Mouse (Mus musculus) forebrain, embryonic 15.5 days (tissue): Measurements from ENCODE around the gene Cdh8. TPM values are rescaled to one million over a fixed set of nuclear protein-coding genes. Genes with fewer than 3 reads are reported as not detected.
A peak's percentile ranks its signal among the peaks of the same experiment; 100 is the strongest.

Experiments used
- ATAC-seq: fragments of 200-750 bp; cut with Nextera tagmentation; replicated peaks from 2 replicates; pipeline ENCODE4 v1.8.0; 2017; ENCODE audit warnings: mild to moderate bottlenecking, moderate TSS enrichment, moderate library complexity
- H3K27ac ChIP-seq: fragments of 300-500 bp; sonication (generic); replicated peaks from 2 replicates; pipeline ENCODE4 v1.5.1; 2015; ENCODE audit warnings: mild to moderate bottlenecking, inconsistent platforms
- H3K27me3 ChIP-seq: fragments of 300-500 bp; sonication (generic); 2 replicates; pipeline ENCODE4 v1.6.1; 2015; ENCODE audit warnings: inconsistent platforms
- H3K36me3 ChIP-seq: fragments of 300-500 bp; sonication (generic); 2 replicates; pipeline ENCODE4 v1.6.1; 2015; ENCODE audit warnings: mild to moderate bottlenecking, inconsistent platforms
- H3K4me1 ChIP-seq: fragments of 300-500 bp; sonication (generic); 2 replicates; pipeline ENCODE4 v1.6.1; 2015; ENCODE audit warnings: inconsistent platforms
- H3K4me2 ChIP-seq: fragments of 300-500 bp; sonication (generic); replicated peaks from 2 replicates; pipeline ENCODE4 v1.6.1; 2015; ENCODE audit warnings: mild to moderate bottlenecking, inconsistent platforms
- H3K4me3 ChIP-seq: fragments of 300-500 bp; sonication (generic); 2 replicates; pipeline ENCODE4 v1.5.1; 2015; ENCODE audit warnings: mild to moderate bottlenecking, inconsistent platforms
- H3K9ac ChIP-seq: fragments of 300-500 bp; sonication (generic); replicated peaks from 2 replicates; pipeline ENCODE4 v1.6.1; 2015; ENCODE audit warnings: mild to moderate bottlenecking, inconsistent platforms
- H3K9me3 ChIP-seq: fragments of 300-500 bp; sonication (generic); 2 replicates; pipeline ENCODE4 v1.6.1; 2016; ENCODE audit warnings: inconsistent platforms
- WGBS: fragments of 180-500 bp; shearing (Covaris S2); methylation state at CpG from one replicate; pipeline ENCODE4 v1.1.7; 2015; ENCODE audit warnings: mixed read lengths; 5-methylcytosine and 5-hydroxymethylcytosine counted together
- polyA plus RNA-seq: library from polyadenylated mRNA; unstranded; fragments of >200 nt; fragmentation: Nextera tagmentation; extraction: Ambion mirVana; gene quantifications from 2 replicates; pipeline ENCODE4 v1.2.1, GENCODE M21; 2015

Cdh8 gene
- polyA plus RNA-seq, 1 experiment from 2014 or later = 39.8 TPM

DNA sequence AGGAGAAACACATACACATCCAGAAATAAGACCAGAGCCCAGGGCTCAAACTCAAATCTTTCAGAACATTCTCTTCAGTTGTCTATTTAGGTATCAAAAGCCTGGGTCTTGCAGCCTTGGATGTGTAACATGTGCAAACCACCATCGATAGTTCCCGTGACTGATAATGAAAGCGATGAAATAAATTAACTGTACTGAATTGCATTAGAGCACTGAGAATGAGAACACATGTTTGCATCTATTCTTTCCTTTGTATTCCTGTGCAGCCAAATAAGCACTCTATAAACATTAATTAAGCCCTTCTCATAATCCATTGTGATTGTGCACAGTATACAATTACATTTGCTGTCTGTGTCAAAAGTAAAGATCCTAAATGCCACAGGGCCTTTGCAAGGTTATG, 47.1 kb downstream of the Cdh8 start:
- H3K27me3 ChIP-seq = no peaks in the 10 kb centered on the region
- H3K36me3 ChIP-seq = no peaks in the 10 kb centered on the region
- H3K9me3 ChIP-seq = no peaks in the 10 kb centered on the region
- no peak overlapping the region for H3K4me2 ChIP-seq
- H3K4me3 ChIP-seq = no peak overlapping the region
- peak; percentile 51; the same call in 1 of the 2 replicates for ATAC-seq
- no peak overlapping the region for H3K9ac ChIP-seq
- H3K27ac ChIP-seq = no peak overlapping the region
- H3K4me1 ChIP-seq = peaks cover 11% of the 10 kb centered on the region; the same call in 1 of the 2 replicates
- WGBS = 29% methylated on average over 3 of the region's 3 CpGs

- Histone ChIP-seq H3K36me3 (no peaks in the 10 kb centered on the region), H3K4me3 (no peak overlapping the region), H3K27me3 (no peaks in the 10 kb centered on the region), H3K9me3 (no peaks in the 10 kb centered on the region), H3K4me2 (no peak overlapping the region), H3K4me1 (peaks cover 11% of the 10 kb centered on the region; the same call in 1 of the 2 replicates), H3K27ac (0 out of 2 replicates have a peak overlapping the region, but pooled peaks have one; percentile 40), H3K9ac (no peak overlapping the region)
- 86% methylated on average over 7 of the region's 7 CpGs for WGBS
- peak; percentile 61 for ATAC-seq
Observed at GRCm38 (mm10) chr8:99368449-99368848, 47.8 kb downstream of the Cdh8 start.

- Histone ChIP-seq H3K4me1 (peaks cover 4% of the 10 kb centered on the region; the same call in 1 of the 2 replicates), H3K4me2 (no peak overlapping the region), H3K9me3 (no peaks in the 10 kb centered on the region), H3K27ac (no peak overlapping the region), H3K36me3 (no peaks in the 10 kb centered on the region), H3K9ac (no peak overlapping the region), H3K4me3 (no peak overlapping the region), H3K27me3 (no peaks in the 10 kb centered on the region)
- 83% methylated on average over 3 of the region's 3 CpGs for WGBS
- no peak for ATAC-seq
Observed at GRCm38 (mm10) chr8:99353923-99354322, 62.3 kb downstream of the Cdh8 start.

- H3K27ac ChIP-seq = no peak overlapping the region
- H3K4me2 ChIP-seq = no peak overlapping the region
- H3K27me3 ChIP-seq = no peaks in the 10 kb centered on the region
- ATAC-seq = no peak
- peaks cover 9% of the 10 kb centered on the region for H3K4me1 ChIP-seq
- H3K36me3 ChIP-seq = no peaks in the 10 kb centered on the region
- WGBS = 84% methylated on average over 1 of the region's 1 CpGs
- H3K9ac ChIP-seq = no peak overlapping the region
- no peak overlapping the region for H3K4me3 ChIP-seq
- no peaks in the 10 kb centered on the region for H3K9me3 ChIP-seq
Observed at GRCm38 (mm10) chr8:99353221-99353620, 63.0 kb downstream of the Cdh8 start.

GRCm38 (mm10) chr8:99349456-99349855, 66.8 kb downstream of the Cdh8 start:
- Histone ChIP-seq H3K9ac (no peak overlapping the region), H3K9me3 (no peaks in the 10 kb centered on the region), H3K36me3 (no peaks in the 10 kb centered on the region), H3K27me3 (no peaks in the 10 kb centered on the region), H3K4me1 (peaks cover 14% of the 10 kb centered on the region), H3K27ac (no peak overlapping the region; the same call in 1 of the 2 replicates), H3K4me2 (no peak overlapping the region), H3K4me3 (no peak overlapping the region)
- peak; percentile 67 for ATAC-seq

DNA sequence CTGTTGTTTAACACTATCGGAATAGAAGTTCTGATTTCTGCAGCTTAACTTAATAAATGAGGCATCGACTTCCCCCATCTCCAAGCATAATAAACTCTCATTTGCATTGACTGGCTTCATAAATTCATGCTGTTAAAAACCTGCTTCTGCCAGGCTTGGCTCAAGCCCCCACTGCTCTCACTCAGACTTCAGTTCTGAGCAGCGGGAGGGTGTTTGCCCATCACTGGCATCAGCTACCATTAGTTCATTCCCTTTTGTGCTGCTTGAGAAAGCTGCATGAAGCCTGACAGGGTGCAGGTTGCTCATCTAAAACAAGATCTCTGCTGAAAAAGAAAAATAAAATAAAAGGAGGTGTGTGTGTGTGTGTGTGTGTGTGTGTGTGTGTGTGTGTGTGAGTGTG, 67.7 kb downstream of the Cdh8 start:
- peak; percentile 86 for ATAC-seq
- H3K36me3 ChIP-seq = no peaks in the 10 kb centered on the region
- no peaks in the 10 kb centered on the region for H3K9me3 ChIP-seq
- WGBS = 17% methylated on average over 3 of the region's 3 CpGs
- no peak overlapping the region for H3K4me2 ChIP-seq
- H3K9ac ChIP-seq = no peak overlapping the region
- peaks cover 14% of the 10 kb centered on the region for H3K4me1 ChIP-seq
- no peak overlapping the region for H3K4me3 ChIP-seq
- H3K27me3 ChIP-seq = no peaks in the 10 kb centered on the region
- H3K27ac ChIP-seq = peak overlapping the region; percentile 52; the same call in 1 of the 2 replicates

DNA sequence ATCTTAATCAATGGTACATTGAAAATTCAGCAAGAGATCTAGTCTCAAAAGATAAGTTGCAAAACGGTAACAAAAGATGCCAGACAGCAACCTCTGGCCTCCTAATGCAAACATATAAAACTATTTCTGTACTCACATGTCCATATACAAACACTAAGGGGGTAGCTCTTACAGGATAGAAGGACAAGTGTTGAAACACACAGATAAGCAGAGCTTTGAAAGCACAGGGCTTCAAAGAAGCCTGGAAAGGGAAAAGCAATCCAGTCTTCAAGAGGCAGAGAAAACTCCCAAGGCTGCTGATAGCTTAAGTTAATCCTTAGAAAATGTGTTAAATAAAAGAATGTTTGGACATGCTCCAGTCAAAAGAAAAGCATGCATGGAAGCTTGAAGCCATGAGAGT, 77.0 kb downstream of the Cdh8 start:
- Histone ChIP-seq H3K4me3 (no peak overlapping the region), H3K9me3 (no peaks in the 10 kb centered on the region), H3K9ac (no peak overlapping the region), H3K4me1 (no peaks in the 10 kb centered on the region), H3K27ac (no peak overlapping the region), H3K36me3 (no peaks in the 10 kb centered on the region), H3K4me2 (no peak overlapping the region), H3K27me3 (no peaks in the 10 kb centered on the region)
- no peak for ATAC-seq
- WGBS = 73% methylated on average over 1 of the region's 1 CpGs

GRCm38 (mm10) chr8:99327559-99327958, 88.7 kb downstream of the Cdh8 start:
- H3K4me2 ChIP-seq = no peak overlapping the region
- H3K9ac ChIP-seq = no peak overlapping the region
- no peak overlapping the region for H3K4me3 ChIP-seq
- no peaks in the 10 kb centered on the region for H3K4me1 ChIP-seq
- WGBS = 86% methylated on average over 5 of the region's 5 CpGs
- no peaks in the 10 kb centered on the region for H3K36me3 ChIP-seq
- no peaks in the 10 kb centered on the region for H3K9me3 ChIP-seq
- H3K27ac ChIP-seq = no peak overlapping the region
- H3K27me3 ChIP-seq = no peaks in the 10 kb centered on the region
- ATAC-seq = no peak

- no peak overlapping the region for H3K9ac ChIP-seq
- H3K9me3 ChIP-seq = no peaks in the 10 kb centered on the region
- no peaks in the 10 kb centered on the region for H3K4me1 ChIP-seq
- H3K4me2 ChIP-seq = no peak overlapping the region
- WGBS = 91% methylated on average over 2 of the region's 2 CpGs
- no peak overlapping the region for H3K4me3 ChIP-seq
- no peaks in the 10 kb centered on the region for H3K27me3 ChIP-seq
- no peak overlapping the region for H3K27ac ChIP-seq
- ATAC-seq = no peak
- no peaks in the 10 kb centered on the region for H3K36me3 ChIP-seq
Observed at GRCm38 (mm10) chr8:99314561-99314960, 101.7 kb downstream of the Cdh8 start.

- Histone ChIP-seq H3K36me3 (no peaks in the 10 kb centered on the region), H3K4me2 (no peak overlapping the region), H3K27ac (peak overlapping the region; percentile 37; the same call in 1 of the 2 replicates), H3K9ac (no peak overlapping the region), H3K27me3 (no peaks in the 10 kb centered on the region), H3K4me1 (0 out of 2 replicates have a peak, but pooled peaks cover 5% of the 10 kb centered on the region), H3K9me3 (no peaks in the 10 kb centered on the region), H3K4me3 (no peak overlapping the region)
- WGBS = 32% methylated on average over 4 of the region's 4 CpGs
- peak; percentile 89 for ATAC-seq
Observed at GRCm38 (mm10) chr8:99304184-99304583, 112.1 kb downstream of the Cdh8 start.

GRCm38 (mm10) chr8:99290201-99290600, 126.1 kb downstream of the Cdh8 start:
- WGBS = 92% methylated on average over 1 of the region's 1 CpGs
- Histone ChIP-seq H3K4me1 (no peaks in the 10 kb centered on the region), H3K36me3 (no peaks in the 10 kb centered on the region), H3K4me3 (no peak overlapping the region), H3K9me3 (no peaks in the 10 kb centered on the region), H3K27ac (no peak overlapping the region), H3K27me3 (no peaks in the 10 kb centered on the region), H3K4me2 (no peak overlapping the region), H3K9ac (no peak overlapping the region)
- no peak for ATAC-seq

DNA sequence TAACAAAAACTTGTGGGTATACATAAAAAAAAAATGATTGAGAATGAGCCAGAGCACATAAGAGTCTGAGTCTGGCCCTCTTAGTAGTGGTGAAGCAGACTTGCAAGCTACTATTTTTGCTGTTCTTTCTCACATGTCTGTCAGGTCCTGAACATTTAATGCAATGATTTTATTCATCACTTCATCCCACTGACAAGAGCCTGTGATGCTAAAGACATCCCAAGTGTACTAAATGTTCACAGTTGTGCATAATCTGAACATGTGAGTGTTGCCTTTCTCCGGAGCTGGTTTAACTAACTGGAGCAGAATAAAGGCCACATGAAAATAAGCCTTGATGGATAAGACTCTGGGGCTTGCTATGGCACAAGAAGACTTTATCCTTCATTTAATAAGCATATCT, 131.2 kb downstream of the Cdh8 start:
- WGBS = 65% methylated on average over 1 of the region's 1 CpGs
- ATAC-seq = no peak

DNA sequence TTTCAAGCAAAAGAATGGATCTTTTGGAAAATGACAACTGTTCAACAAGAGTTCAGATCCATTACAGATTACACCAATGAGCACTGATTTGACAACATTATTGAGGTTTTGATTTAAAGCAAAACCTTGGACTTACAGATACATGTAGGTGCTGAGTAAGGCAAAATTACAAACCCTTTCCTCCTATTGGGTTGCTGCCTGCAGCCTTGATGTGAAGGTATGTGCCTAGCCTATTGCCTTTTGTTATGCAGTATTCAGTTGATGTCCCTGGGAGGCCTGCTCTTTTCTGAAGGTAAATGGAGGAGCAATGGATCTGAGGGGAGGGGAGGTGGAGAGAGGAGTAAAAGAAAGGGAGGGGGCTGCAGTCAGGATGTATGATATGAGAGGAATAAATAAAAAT, 135.9 kb downstream of the Cdh8 start:
- ATAC-seq = no peak
- no peaks in the 10 kb centered on the region for H3K4me1 ChIP-seq
- H3K4me3 ChIP-seq = no peak overlapping the region

More for the DNA sequence above, 131.2 kb downstream of the Cdh8 start:
- Histone ChIP-seq H3K4me1 (no peaks in the 10 kb centered on the region), H3K9ac (no peak overlapping the region), H3K27me3 (no peaks in the 10 kb centered on the region), H3K4me2 (no peak overlapping the region), H3K9me3 (no peaks in the 10 kb centered on the region), H3K27ac (no peak overlapping the region), H3K4me3 (no peak overlapping the region), H3K36me3 (no peaks in the 10 kb centered on the region)

More for the DNA sequence above, 135.9 kb downstream of the Cdh8 start:
- Histone ChIP-seq H3K27me3 (no peaks in the 10 kb centered on the region), H3K9ac (no peak overlapping the region), H3K36me3 (no peaks in the 10 kb centered on the region), H3K27ac (no peak overlapping the region), H3K4me2 (no peak overlapping the region), H3K9me3 (no peaks in the 10 kb centered on the region)
